Mouse (Mus musculus) liver, adult 2 months (tissue): ENCODE data around the gene Abcc8. TPM values are rescaled to one million over a fixed set of nuclear protein-coding genes. Genes with fewer than 3 reads are reported as not detected.

ENCODE experiments used
- DNase-seq: peaks from one replicate; pipeline ENCODE4 v3.0.0-alpha.2; 2011; ENCODE audit warnings: low read depth, low spot score; ENCODE audit errors: extremely low read depth
- H3K27ac ChIP-seq: fragments of 200-500 bp; replicated peaks from 2 replicates; pipeline ENCODE4 v1.5.1; 2012; ENCODE audit warnings: low read depth, mild to moderate bottlenecking, control low read depth, inconsistent platforms, low read length; ENCODE audit not compliant: insufficient read depth
- H3K27me3 ChIP-seq: fragments of 200-500 bp; 2 replicates; pipeline ENCODE4 v1.6.1; 2012; ENCODE audit warnings: mild to moderate bottlenecking, moderate library complexity, low read length, inconsistent platforms; ENCODE audit not compliant: control insufficient read depth, insufficient read depth
- H3K36me3 ChIP-seq: fragments of 200-500 bp; 2 replicates; pipeline ENCODE4 v1.6.1; 2012; ENCODE audit warnings: low read length, inconsistent platforms; ENCODE audit not compliant: control insufficient read depth, insufficient read depth
- H3K4me1 ChIP-seq: fragments of 200-500 bp; 2 replicates; pipeline ENCODE4 v1.6.1; 2011; ENCODE audit warnings: low read length; ENCODE audit not compliant: control insufficient read depth, insufficient read depth
- H3K4me3 ChIP-seq: fragments of 200-500 bp; 2 replicates; pipeline ENCODE4 v1.5.1; 2011; ENCODE audit warnings: low read depth, mild to moderate bottlenecking, control low read depth, low read length, moderate library complexity; ENCODE audit not compliant: insufficient read depth
- H3K79me2 ChIP-seq: fragments of 200-500 bp; 2 replicates; pipeline ENCODE4 v1.6.1; 2012; ENCODE audit warnings: inconsistent platforms, mild to moderate bottlenecking, low read length, moderate library complexity; ENCODE audit not compliant: control insufficient read depth, insufficient read depth
- H3K9ac ChIP-seq: fragments of 200-500 bp; 2 replicates; pipeline ENCODE4 v1.6.1; 2012; ENCODE audit warnings: low read depth, mild to moderate bottlenecking, control low read depth, inconsistent platforms, low read length
- CTCF ChIP-seq: fragments of 200-500 bp; IDR thresholded peaks from 2 replicates; pipeline ENCODE4 v1.5.1; 2011; ENCODE audit warnings: low read depth, low read length, control low read depth
- POLR2A ChIP-seq: fragments of 200-500 bp; IDR thresholded peaks from 2 replicates; pipeline ENCODE4 v1.6.1; 2011; ENCODE audit warnings: low read length, control low read depth; ENCODE audit not compliant: insufficient read depth; ENCODE audit errors: extremely low read depth
- WGBS: fragments of 180-500 bp; shearing (Covaris S2); methylation state at CpG from one replicate; pipeline ENCODE4 v1.1.7; 2018; 5-methylcytosine and 5-hydroxymethylcytosine counted together
- polyA plus RNA-seq: library from polyadenylated mRNA; depleted of rRNA; stranded (reverse); fragments of >200 nt; gene quantifications from 2 replicates; pipeline ENCODE4 v1.2.3, GENCODE M21; 2012
- total RNA-seq: library from RNA; depleted of rRNA; stranded (reverse); fragments of >200 nt; gene quantifications from 2 replicates; pipeline ENCODE4 v1.2.3, GENCODE M21; 2014

Gene Abcc8
- total and polyA plus RNA-seq, 2 experiments, result not detected

- H3K9ac ChIP-seq, result no peak overlapping the region
- no peaks in the 10 kb centered on the region for H3K79me2 ChIP-seq
- no peaks in the 10 kb centered on the region for H3K36me3 ChIP-seq
- WGBS, result 91% methylated on average over 11 of the region's 11 CpGs
- no peak overlapping the region for H3K4me3 ChIP-seq
- DNase-seq, result no peak
- no peaks in the 10 kb centered on the region for H3K4me1 ChIP-seq
- no peaks in the 10 kb centered on the region for H3K27me3 ChIP-seq
- H3K27ac ChIP-seq, result no peak overlapping the region
- no peak for TF ChIP-seq POLR2A
- no peak for TF ChIP-seq CTCF
Observed at GRCm38 (mm10) chr7:46165876-46166275, 14.0 kb downstream of the Abcc8 start.

GRCm38 (mm10) chr7:46162731-46163130, 17.1 kb downstream of the Abcc8 start:
- no peak overlapping the region for H3K4me3 ChIP-seq
- no peaks in the 10 kb centered on the region for H3K4me1 ChIP-seq
- TF ChIP-seq CTCF (no peak), POLR2A (no peak)
- no peak for DNase-seq
- no peak overlapping the region for H3K27ac ChIP-seq
- H3K9ac ChIP-seq, result no peak overlapping the region
- H3K79me2 ChIP-seq, result no peaks in the 10 kb centered on the region
- 60% methylated on average over 5 of the region's 5 CpGs for WGBS
- no peaks in the 10 kb centered on the region for H3K27me3 ChIP-seq
- H3K36me3 ChIP-seq, result no peaks in the 10 kb centered on the region

DNA sequence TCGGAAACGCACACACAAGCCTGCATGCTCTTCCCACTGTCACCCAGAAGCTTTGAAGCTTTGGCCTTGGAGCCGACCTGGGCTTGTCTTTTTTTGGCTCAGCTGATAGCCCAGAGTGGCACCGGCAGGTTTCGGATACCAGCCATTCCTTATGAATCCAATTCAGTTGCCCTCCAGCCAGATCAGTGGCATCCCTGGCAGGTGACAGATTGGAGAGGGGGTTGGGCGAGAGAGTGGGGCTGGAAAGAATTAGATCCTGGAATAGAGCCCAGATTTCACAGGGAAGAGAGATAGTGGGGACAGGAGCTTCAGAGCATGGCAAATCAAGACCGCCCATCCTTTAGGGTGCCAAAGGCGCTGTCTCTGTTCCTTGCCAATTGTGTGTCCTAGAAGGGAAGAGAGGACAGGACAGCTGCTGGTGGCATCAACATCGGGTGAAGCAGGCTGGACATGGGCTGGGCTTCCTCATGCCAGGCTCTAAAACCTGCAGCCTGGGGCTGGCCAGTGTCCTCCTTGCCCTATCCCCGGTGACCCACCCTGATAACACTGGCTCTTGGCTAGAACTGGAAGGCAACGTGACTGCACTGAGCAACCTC, 17.6 kb downstream of the Abcc8 start:
- Histone ChIP-seq H3K4me3 (no peak overlapping the region), H3K27ac (no peak overlapping the region), H3K4me1 (no peaks in the 10 kb centered on the region), H3K27me3 (no peaks in the 10 kb centered on the region), H3K79me2 (no peaks in the 10 kb centered on the region), H3K36me3 (no peaks in the 10 kb centered on the region), H3K9ac (no peak overlapping the region)
- TF ChIP-seq POLR2A, result no peak
- no peak for TF ChIP-seq CTCF
- no peak for DNase-seq
- 61% methylated on average over 11 of the region's 11 CpGs for WGBS

DNA sequence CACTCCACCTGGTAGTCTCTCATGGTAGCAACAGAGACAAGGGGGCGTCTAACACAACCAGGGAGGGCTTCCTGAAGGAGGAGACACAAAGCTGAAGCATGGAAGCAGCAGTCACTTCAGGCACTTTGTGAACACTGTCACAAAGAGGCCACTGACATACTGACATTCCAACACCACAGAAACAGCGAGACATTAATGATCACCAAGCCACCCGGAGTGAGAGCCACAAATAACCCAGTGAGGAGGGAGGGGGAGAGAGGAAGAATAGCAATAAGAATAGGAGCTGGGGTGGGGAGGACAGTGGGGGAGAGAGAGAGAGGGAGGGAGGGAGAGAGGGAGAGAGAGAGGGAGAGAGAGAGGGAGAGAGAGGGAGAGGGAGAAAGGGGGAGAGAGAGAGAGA, 18.2 kb downstream of the Abcc8 start:
- H3K36me3 ChIP-seq, result no peaks in the 10 kb centered on the region
- WGBS, result 44% methylated on average over 3 of the region's 3 CpGs
- TF ChIP-seq CTCF, result no peak
- TF ChIP-seq POLR2A, result no peak
- no peaks in the 10 kb centered on the region for H3K4me1 ChIP-seq
- no peak overlapping the region for H3K27ac ChIP-seq
- no peaks in the 10 kb centered on the region for H3K27me3 ChIP-seq
- no peak overlapping the region for H3K4me3 ChIP-seq
- no peak overlapping the region for H3K9ac ChIP-seq
- H3K79me2 ChIP-seq, result no peaks in the 10 kb centered on the region
- no peak for DNase-seq

- Histone ChIP-seq H3K27me3 (no peaks in the 10 kb centered on the region), H3K36me3 (no peaks in the 10 kb centered on the region), H3K4me1 (no peaks in the 10 kb centered on the region), H3K9ac (no peak overlapping the region), H3K79me2 (no peaks in the 10 kb centered on the region), H3K27ac (no peak overlapping the region), H3K4me3 (no peak overlapping the region)
- TF ChIP-seq POLR2A, result no peak
- no peak for DNase-seq
- 66% methylated on average over 7 of the region's 7 CpGs for WGBS
Observed at GRCm38 (mm10) chr7:46157746-46158145, 22.1 kb downstream of the Abcc8 start.
